Mouse (Mus musculus) kidney, embryonic 16.5 days (tissue): ENCODE data around the gene Dock1. TPM values are rescaled to one million over a fixed set of nuclear protein-coding genes. Genes with fewer than 3 reads are reported as not detected.

Experiments
- ATAC-seq: fragments of 200-750 bp; cut with Nextera tagmentation; 2 replicates; pipeline ENCODE4 v1.8.0; 2017; ENCODE audit warnings: moderate TSS enrichment; ENCODE audit not compliant: low FRiP score, low TSS enrichment
- H3K27ac ChIP-seq: fragments of 300-500 bp; sonication (generic); 2 replicates; pipeline ENCODE4 v1.5.1; 2014; ENCODE audit warnings: low read length
- H3K27me3 ChIP-seq: fragments of 300-500 bp; sonication (generic); 2 replicates; pipeline ENCODE4 v1.6.1; 2014; ENCODE audit warnings: low read length, control low read depth, mixed read lengths; ENCODE audit not compliant: insufficient read depth
- H3K36me3 ChIP-seq: fragments of 300-500 bp; sonication (generic); 2 replicates; pipeline ENCODE4 v1.6.1; 2014; ENCODE audit warnings: low read length, control low read depth, mixed read lengths; ENCODE audit not compliant: insufficient read depth
- H3K4me1 ChIP-seq: fragments of 300-500 bp; sonication (generic); 2 replicates; pipeline ENCODE4 v1.6.1; 2014; ENCODE audit warnings: low read length, control low read depth, mixed read lengths; ENCODE audit not compliant: insufficient read depth
- H3K4me2 ChIP-seq: fragments of 300-500 bp; sonication (generic); replicated peaks from 2 replicates; pipeline ENCODE4 v1.6.1; 2014; ENCODE audit warnings: low read depth, low read length
- H3K4me3 ChIP-seq: fragments of 300-500 bp; sonication (generic); 2 replicates; pipeline ENCODE4 v1.5.1; 2014; ENCODE audit warnings: mild to moderate bottlenecking, low read length
- H3K9ac ChIP-seq: fragments of 300-500 bp; sonication (generic); replicated peaks from 2 replicates; pipeline ENCODE4 v1.6.1; 2014; ENCODE audit warnings: low read length
- H3K9me3 ChIP-seq: fragments of 300-500 bp; sonication (generic); 2 replicates; pipeline ENCODE4 v1.6.1; 2016; ENCODE audit warnings: low read length, control low read depth
- WGBS: fragments of 180-500 bp; shearing (Covaris S2); extraction: QIAGEN DNeasy Blood & Tissue Kit; methylation state at CpG from one replicate; pipeline ENCODE4 v1.1.7; 2014; 5-methylcytosine and 5-hydroxymethylcytosine counted together
- polyA plus RNA-seq: library from polyadenylated mRNA; unstranded; fragments of >200 nt; fragmentation: Nextera tagmentation; extraction: Ambion mirVana; gene quantifications from 2 replicates; pipeline ENCODE4 v1.2.1, GENCODE M21; 2015

Dock1 gene
- polyA plus RNA-seq, 1 experiment from 2014 or later = 41.4 TPM

GRCm38 (mm10) chr7:135068887-135069286 lies 398.4 kb downstream of the Dock1 start:
- no peak for ATAC-seq
- Histone ChIP-seq H3K4me1 (peaks cover 15% of the 10 kb centered on the region; the same call in 1 of the 2 replicates), H3K27me3 (no peaks in the 10 kb centered on the region), H3K9ac (no peak overlapping the region), H3K4me2 (no peak overlapping the region), H3K36me3 (peaks cover 7% of the 10 kb centered on the region; the same call in 1 of the 2 replicates), H3K27ac (no peak overlapping the region), H3K4me3 (no peak overlapping the region), H3K9me3 (0 out of 2 replicates have a peak, but pooled peaks cover 3% of the 10 kb centered on the region)
- 54% methylated on average over 3 of the region's 3 CpGs for WGBS

GRCm38 (mm10) chr7:135076904-135077303 lies 406.4 kb downstream of the Dock1 start:
- Histone ChIP-seq H3K9me3 (no peaks in the 10 kb centered on the region), H3K4me3 (no peak overlapping the region), H3K4me2 (no peak overlapping the region), H3K27ac (no peak overlapping the region), H3K36me3 (0 out of 2 replicates have a peak, but pooled peaks cover 4% of the 10 kb centered on the region), H3K27me3 (no peaks in the 10 kb centered on the region), H3K4me1 (no peaks in the 10 kb centered on the region), H3K9ac (no peak overlapping the region)
- ATAC-seq = no peak
- 84% methylated on average over 6 of the region's 6 CpGs for WGBS

- no peak overlapping the region for H3K4me3 ChIP-seq
- no peak overlapping the region for H3K9ac ChIP-seq
- no peaks in the 10 kb centered on the region for H3K27me3 ChIP-seq
- H3K27ac ChIP-seq = no peak overlapping the region
- H3K36me3 ChIP-seq = peaks cover 6% of the 10 kb centered on the region; the same call in 1 of the 2 replicates
- H3K9me3 ChIP-seq = no peaks in the 10 kb centered on the region
- 53% methylated on average over 6 of the region's 6 CpGs for WGBS
- ATAC-seq = no peak
- H3K4me1 ChIP-seq = no peaks in the 10 kb centered on the region
- H3K4me2 ChIP-seq = no peak overlapping the region
These were observed 406.9 kb downstream of the Dock1 start for GRCm38 (mm10) chr7:135077340-135077739.

DNA sequence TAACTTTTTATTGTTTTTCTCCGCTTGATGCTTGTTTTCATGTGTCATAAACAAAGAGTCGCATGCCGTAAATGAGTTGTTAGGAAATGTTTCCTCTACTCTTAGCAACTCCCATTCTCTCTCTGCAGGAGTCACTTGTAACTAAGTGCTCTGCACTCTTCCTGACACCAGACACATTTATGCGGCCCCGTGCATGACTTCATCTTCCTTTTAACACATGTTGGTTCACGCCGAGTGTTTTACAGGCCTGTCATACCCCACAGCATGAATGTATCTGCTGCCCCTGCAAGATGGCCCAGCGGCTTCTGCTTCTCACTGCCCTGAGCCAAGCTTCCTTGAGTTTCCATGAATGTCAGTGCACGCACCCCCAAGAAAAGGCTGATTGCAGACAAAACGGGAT lies 407.4 kb downstream of the Dock1 start:
- 64% methylated on average over 10 of the region's 10 CpGs for WGBS

GRCm38 (mm10) chr7:135083421-135083820 lies 413.0 kb downstream of the Dock1 start:
- ATAC-seq = no peak
- Histone ChIP-seq H3K36me3 (peaks cover 17% of the 10 kb centered on the region; the same call in 1 of the 2 replicates), H3K9me3 (no peaks in the 10 kb centered on the region), H3K27ac (no peak overlapping the region), H3K4me1 (no peaks in the 10 kb centered on the region), H3K4me3 (no peak overlapping the region), H3K4me2 (no peak overlapping the region), H3K27me3 (no peaks in the 10 kb centered on the region), H3K9ac (no peak overlapping the region)
- WGBS = 91% methylated on average over 8 of the region's 8 CpGs

More for the DNA sequence above, 407.4 kb downstream of the Dock1 start:
- ATAC-seq = no peak
- no peak overlapping the region for H3K4me3 ChIP-seq
- H3K27me3 ChIP-seq = no peaks in the 10 kb centered on the region
- H3K9me3 ChIP-seq = no peaks in the 10 kb centered on the region
- H3K36me3 ChIP-seq = peaks cover 11% of the 10 kb centered on the region; the same call in 1 of the 2 replicates
- no peak overlapping the region for H3K27ac ChIP-seq
- H3K4me2 ChIP-seq = no peak overlapping the region
- H3K4me1 ChIP-seq = no peaks in the 10 kb centered on the region
- no peak overlapping the region for H3K9ac ChIP-seq

GRCm38 (mm10) chr7:135084069-135084468 lies 413.6 kb downstream of the Dock1 start:
- no peak overlapping the region for H3K27ac ChIP-seq
- no peaks in the 10 kb centered on the region for H3K4me1 ChIP-seq
- H3K9me3 ChIP-seq = no peaks in the 10 kb centered on the region
- no peak overlapping the region for H3K4me2 ChIP-seq
- no peak overlapping the region for H3K4me3 ChIP-seq
- 86% methylated on average over 7 of the region's 7 CpGs for WGBS
- H3K27me3 ChIP-seq = no peaks in the 10 kb centered on the region
- no peak for ATAC-seq
- peaks cover 17% of the 10 kb centered on the region; the same call in 1 of the 2 replicates for H3K36me3 ChIP-seq
- H3K9ac ChIP-seq = no peak overlapping the region

- Histone ChIP-seq H3K4me1 (no peaks in the 10 kb centered on the region), H3K4me2 (no peak overlapping the region), H3K9me3 (no peaks in the 10 kb centered on the region), H3K36me3 (peaks cover 16% of the 10 kb centered on the region; the same call in 1 of the 2 replicates), H3K4me3 (no peak overlapping the region), H3K27ac (no peak overlapping the region), H3K27me3 (no peaks in the 10 kb centered on the region), H3K9ac (no peak overlapping the region)
- whole genome bisulfite sequencing = 76% methylated on average over 5 of the region's 5 CpGs
- ATAC-seq = no peak
These were observed 416.1 kb downstream of the Dock1 start for GRCm38 (mm10) chr7:135086556-135086955.

GRCm38 (mm10) chr7:135089626-135090025 lies 419.2 kb downstream of the Dock1 start:
- Histone ChIP-seq H3K9ac (no peak overlapping the region), H3K36me3 (peaks cover 5% of the 10 kb centered on the region; the same call in 1 of the 2 replicates), H3K4me1 (no peaks in the 10 kb centered on the region), H3K4me2 (no peak overlapping the region), H3K9me3 (no peaks in the 10 kb centered on the region), H3K27me3 (no peaks in the 10 kb centered on the region), H3K4me3 (no peak overlapping the region), H3K27ac (no peak overlapping the region)
- no peak for ATAC-seq
- WGBS = 91% methylated on average over 4 of the region's 4 CpGs

DNA sequence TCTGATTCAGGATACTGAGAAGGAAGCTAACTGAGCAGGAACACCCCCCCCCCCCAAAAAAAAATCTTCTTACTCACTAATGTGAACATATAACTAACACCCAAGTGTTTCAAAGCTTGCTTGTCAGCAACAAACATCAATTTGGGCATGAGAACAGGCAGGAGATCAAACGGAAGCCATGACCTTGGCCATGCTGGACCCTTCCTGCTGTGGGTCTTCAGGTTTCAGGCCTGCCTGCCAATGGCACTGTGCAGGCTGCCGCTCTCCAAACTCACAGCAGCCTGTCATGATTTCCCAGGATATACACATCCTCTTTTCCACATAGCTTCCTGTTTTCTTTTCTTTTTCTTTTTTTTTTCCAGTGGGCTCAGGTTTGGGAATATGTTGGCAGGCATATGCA lies 423.4 kb downstream of the Dock1 start:
- WGBS = 37% methylated on average over 2 of the region's 2 CpGs
- Histone ChIP-seq H3K4me2 (no peak overlapping the region), H3K27ac (no peak overlapping the region), H3K4me3 (no peak overlapping the region), H3K9ac (no peak overlapping the region), H3K4me1 (no peaks in the 10 kb centered on the region), H3K9me3 (no peaks in the 10 kb centered on the region), H3K27me3 (no peaks in the 10 kb centered on the region), H3K36me3 (peaks cover 5% of the 10 kb centered on the region; the same call in 1 of the 2 replicates)
- ATAC-seq = no peak

GRCm38 (mm10) chr7:135101921-135102320 lies 431.5 kb downstream of the Dock1 start:
- no peaks in the 10 kb centered on the region; the same call in 1 of the 2 replicates for H3K36me3 ChIP-seq
- H3K4me1 ChIP-seq = no peaks in the 10 kb centered on the region
- H3K27ac ChIP-seq = no peak overlapping the region
- no peak overlapping the region for H3K4me2 ChIP-seq
- no peaks in the 10 kb centered on the region for H3K9me3 ChIP-seq
- no peak for ATAC-seq
- no peaks in the 10 kb centered on the region for H3K27me3 ChIP-seq
- WGBS = 88% methylated on average over 7 of the region's 7 CpGs
- no peak overlapping the region for H3K9ac ChIP-seq
- H3K4me3 ChIP-seq = no peak overlapping the region
